Mouse (Mus musculus): ENCODE measurements around the gene Olfr1297. TPM values are rescaled to one million over a fixed set of nuclear protein-coding genes. Genes with fewer than 3 reads are reported as not detected.

The Olfr1297 gene
- total RNA-seq (2021): not detected
- long read RNA-seq, experiment 1: 0 reads
- long read RNA-seq, experiment 2: 0 reads

DNA sequence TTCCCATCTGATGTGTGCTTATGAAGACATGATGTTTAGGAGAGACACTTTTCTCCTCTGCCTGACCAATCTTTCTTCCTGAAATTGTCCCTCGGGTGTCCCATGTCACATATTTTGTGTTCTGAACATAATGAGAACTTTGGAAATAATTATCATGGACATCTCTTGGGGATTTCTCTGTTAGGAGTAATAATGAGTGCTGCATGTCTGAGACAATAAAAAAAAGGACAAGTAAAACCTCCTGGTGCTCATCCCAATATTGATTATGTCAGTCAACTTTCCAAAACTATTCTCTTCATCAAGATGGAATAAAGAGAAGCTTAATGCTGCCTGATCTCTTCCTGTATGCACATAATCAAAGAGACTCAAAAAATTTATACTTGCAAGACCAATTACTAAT is at the start of gene Olfr1297:
Gene Olfr1297, minus strand, starts transcription at position 101 of the 400 bp plus-strand sequence.
- DNase-seq (ENCODE audit: low spot score in 2 of 2): no peak
- intact Hi-C loops (cut with DNase I): no loop called here

DNA sequence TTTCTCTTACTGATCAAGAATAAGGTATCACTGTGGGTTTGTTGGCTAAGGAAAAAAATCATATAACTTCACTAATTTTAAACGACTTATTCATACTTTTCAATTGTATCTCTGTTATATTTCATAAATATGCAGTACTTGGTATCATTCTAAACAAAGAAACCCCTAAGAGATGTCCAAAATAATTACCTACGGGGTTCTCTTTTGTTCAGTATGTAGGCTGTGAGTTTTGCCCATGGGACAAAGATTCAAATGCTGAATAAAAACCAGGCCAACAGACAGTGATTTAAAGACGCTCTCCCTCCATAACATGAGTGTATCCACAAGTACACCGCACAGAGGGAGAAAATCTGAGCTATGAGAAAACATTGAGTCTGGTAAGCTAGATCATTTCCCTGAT is 34.8 kb upstream of the Olfr1297 start, which contains the start of gene Olfr1299:
Gene Olfr1299, plus strand, starts transcription at position 301 of the 400 bp plus-strand sequence.
- DNase-seq (ENCODE audit: low spot score in 2 of 2): no peak
- intact Hi-C loops (cut with DNase I): no loop called here

DNA sequence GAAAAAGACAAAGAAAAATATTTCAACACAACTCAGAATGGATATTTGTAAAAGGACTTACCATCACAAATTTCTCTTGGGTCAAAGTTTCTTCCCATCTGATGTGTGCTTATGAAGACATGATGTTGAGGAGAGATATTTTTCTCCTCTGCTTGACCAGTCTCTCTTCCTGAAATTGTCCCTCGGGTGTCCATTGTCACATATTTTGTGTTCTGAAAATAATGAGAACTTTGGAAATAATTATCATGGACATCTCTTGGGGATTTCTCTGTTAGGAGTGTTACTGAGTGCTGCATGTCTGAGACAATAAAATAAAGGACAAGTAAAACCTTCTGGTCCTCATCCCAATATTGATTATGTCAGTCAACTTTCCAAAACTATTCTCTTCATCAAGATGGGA is 22.8 kb upstream of the Olfr1297 start, which contains the start of gene Olfr1298:
Gene Olfr1298, minus strand, starts transcription at position 101 of the 400 bp plus-strand sequence.
- DNase-seq (ENCODE audit: low spot score in 2 of 2): no peak
- intact Hi-C loops (cut with DNase I): no loop called here

DNA sequence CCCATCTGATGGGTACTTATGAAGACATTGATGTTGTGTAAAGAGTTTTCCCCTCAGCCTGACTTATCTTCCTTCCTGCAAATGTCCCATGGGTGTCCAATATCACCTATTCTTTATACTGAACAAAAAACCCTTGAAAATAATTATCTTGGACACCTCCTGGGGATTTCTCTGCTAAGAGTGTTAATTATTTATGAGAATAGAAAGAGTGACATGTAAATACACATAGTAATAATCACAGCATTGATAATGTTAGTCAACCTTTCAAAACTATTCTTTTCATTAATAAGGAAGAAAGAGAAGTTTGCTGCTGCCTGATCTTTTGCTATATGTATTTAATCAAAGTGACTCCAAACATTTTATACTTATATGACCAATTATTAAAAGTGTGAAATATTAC is 56.7 kb downstream of the Olfr1297 start, which contains the start of gene Olfr1295:
Gene Olfr1295, minus strand, starts transcription at position 101 of the 400 bp plus-strand sequence.
- intact Hi-C loops (cut with DNase I): no loop called here
- DNase-seq (ENCODE audit: low spot score in 2 of 2): no peak

Other genes starting within 250 kb of the Olfr1297 start
- gene Olfr1286, start 203.4 kb downstream of the Olfr1297 start, total RNA-seq (2021): not detected
- gene Olfr1287, start 177.4 kb downstream of the Olfr1297 start, total RNA-seq (2021): not detected
- gene Olfr1288, start 152.4 kb downstream of the Olfr1297 start, total RNA-seq (2021): not detected
- gene Olfr1289, start 145.7 kb downstream of the Olfr1297 start, total RNA-seq (2021): not detected
- not detected for gene Olfr1290, start 132.7 kb downstream of the Olfr1297 start, total RNA-seq (2021)
- not detected for gene Olfr1291-ps1, start 129.3 kb downstream of the Olfr1297 start, total RNA-seq (2021)
- gene Olfr1293-ps, start 101.3 kb downstream of the Olfr1297 start, total RNA-seq (2021): not detected
- not detected for gene Olfr1294, start 86.2 kb downstream of the Olfr1297 start, total RNA-seq (2021)
- gene Olfr1295, start 56.8 kb downstream of the Olfr1297 start, total RNA-seq (2021): not detected
- not detected for gene Olfr1298, start 22.7 kb upstream of the Olfr1297 start, total RNA-seq (2021)
- gene Olfr1299, start 34.9 kb upstream of the Olfr1297 start, total RNA-seq (2021): not detected
- gene Olfr1301, start 124.5 kb upstream of the Olfr1297 start, total RNA-seq (2021): not detected
- not detected for gene Olfr1302, start 150.9 kb upstream of the Olfr1297 start, total RNA-seq (2021)
- not detected for gene Olfr1303, start 193.8 kb upstream of the Olfr1297 start, total RNA-seq (2021)